Mouse (Mus musculus): ENCODE measurements around the gene Nrl. TPM values are rescaled to one million over a fixed set of nuclear protein-coding genes. Genes with fewer than 3 reads are reported as not detected.

The Nrl gene
- polyA plus RNA-seq, 1 experiment from 2014 or later: 0.20 TPM

- no peak overlapping the region for H3K4me3 ChIP-seq (ENCODE audit: low read depth, low read length)
- H3K27ac ChIP-seq (ENCODE audit: low read depth, low read length): no peak overlapping the region
- no peaks in the 10 kb centered on the region for H3K9me3 ChIP-seq (ENCODE audit: control insufficient read depth, low read length)
- no peak for ATAC-seq (ENCODE audit: low read depth)
- H3K27me3 ChIP-seq (ENCODE audit: control insufficient read depth, insufficient read depth, low read length): no peaks in the 10 kb centered on the region
- H3K36me3 ChIP-seq (ENCODE audit: control insufficient read depth, insufficient read depth, low read length): no peaks in the 10 kb centered on the region
- H3K4me1 ChIP-seq (ENCODE audit: control insufficient read depth, insufficient read depth, low read length): peaks cover 20% of the 10 kb centered on the region
- H3K4me2 ChIP-seq (ENCODE audit: low read depth, low read length): no peak overlapping the region
- WGBS: 96% methylated on average over 12 of the region's 12 CpGs
- no peak overlapping the region for H3K9ac ChIP-seq (replicated peaks; ENCODE audit: low read depth, low read length)
Measured at GRCm38 (mm10) chr14:55542268-55542667, 17.5 kb upstream of the Nrl start.

GRCm38 (mm10) chr14:55540787-55541321 lies 16.1 kb upstream of the Nrl start:
- H3K4me3 ChIP-seq (ENCODE audit: low read depth, low read length): peak overlapping the region; percentile 47
- peak overlapping the region; percentile 77 for H3K4me2 ChIP-seq (ENCODE audit: low read depth, low read length)
- no peaks in the 10 kb centered on the region for H3K36me3 ChIP-seq (ENCODE audit: control insufficient read depth, insufficient read depth, low read length)
- H3K9me3 ChIP-seq (ENCODE audit: control insufficient read depth, low read length): no peaks in the 10 kb centered on the region
- H3K27ac ChIP-seq (ENCODE audit: low read depth, low read length): peak overlapping the region; percentile 88
- H3K9ac ChIP-seq (replicated peaks; ENCODE audit: low read depth, low read length): peak overlapping the region; percentile 60
- 7% methylated on average over 9 of the region's 10 CpGs for WGBS
- ATAC-seq (ENCODE audit: low read depth): peak; percentile 61
- H3K4me1 ChIP-seq (ENCODE audit: control insufficient read depth, insufficient read depth, low read length): peaks cover 20% of the 10 kb centered on the region
- no peaks in the 10 kb centered on the region for H3K27me3 ChIP-seq (ENCODE audit: control insufficient read depth, insufficient read depth, low read length)

GRCm38 (mm10) chr14:55540067-55540786 lies 15.4 kb upstream of the Nrl start, which contains the start of gene Pck2:
Gene Pck2, plus strand, starts transcription at chr14:55540266.
- Histone ChIP-seq H3K9me3 (ENCODE audit: control insufficient read depth, low read length) (no peaks in the 10 kb centered on the region), H3K36me3 (ENCODE audit: control insufficient read depth, insufficient read depth, low read length) (no peaks in the 10 kb centered on the region), H3K4me3 (ENCODE audit: low read depth, low read length) (peak within 1 kb of the TSS; percentile 47), H3K9ac (replicated peaks; ENCODE audit: low read depth, low read length) (peak within 1 kb of the TSS; percentile 60), H3K27me3 (ENCODE audit: control insufficient read depth, insufficient read depth, low read length) (no peaks in the 10 kb centered on the region), H3K4me1 (ENCODE audit: control insufficient read depth, insufficient read depth, low read length) (peaks cover 20% of the 10 kb centered on the region), H3K4me2 (ENCODE audit: low read depth, low read length) (peak within 1 kb of the TSS; percentile 77), H3K27ac (ENCODE audit: low read depth, low read length) (peak within 1 kb of the TSS; percentile 88)
- peak; percentile 87 for ATAC-seq (ENCODE audit: low read depth)
- under 1% methylated on average over 32 of the region's 32 CpGs for WGBS

- H3K4me1 ChIP-seq (ENCODE audit: control insufficient read depth, insufficient read depth, low read length): peaks cover 13% of the 10 kb centered on the region
- no peak for ATAC-seq (ENCODE audit: low read depth)
- H3K4me2 ChIP-seq (ENCODE audit: low read depth, low read length): no peak overlapping the region
- no peak overlapping the region for H3K9ac ChIP-seq (replicated peaks; ENCODE audit: low read depth, low read length)
- no peaks in the 10 kb centered on the region for H3K36me3 ChIP-seq (ENCODE audit: control insufficient read depth, insufficient read depth, low read length)
- no peaks in the 10 kb centered on the region for H3K27me3 ChIP-seq (ENCODE audit: control insufficient read depth, insufficient read depth, low read length)
- 44% methylated on average over 6 of the region's 6 CpGs for WGBS
- no peak overlapping the region for H3K27ac ChIP-seq (ENCODE audit: low read depth, low read length)
- no peak overlapping the region for H3K4me3 ChIP-seq (ENCODE audit: low read depth, low read length)
- H3K9me3 ChIP-seq (ENCODE audit: control insufficient read depth, low read length): no peaks in the 10 kb centered on the region
Measured at GRCm38 (mm10) chr14:55536116-55536745, 11.4 kb upstream of the Nrl start.

GRCm38 (mm10) chr14:55527940-55528339 lies 3.2 kb upstream of the Nrl start:
- Histone ChIP-seq H3K4me1 (ENCODE audit: control insufficient read depth, insufficient read depth, low read length) (no peaks in the 10 kb centered on the region), H3K4me3 (ENCODE audit: low read depth, low read length) (no peak overlapping the region), H3K27ac (ENCODE audit: low read depth, low read length) (no peak overlapping the region), H3K9me3 (ENCODE audit: control insufficient read depth, low read length) (no peaks in the 10 kb centered on the region), H3K9ac (replicated peaks; ENCODE audit: low read depth, low read length) (no peak overlapping the region), H3K27me3 (ENCODE audit: control insufficient read depth, insufficient read depth, low read length) (no peaks in the 10 kb centered on the region), H3K36me3 (ENCODE audit: control insufficient read depth, insufficient read depth, low read length) (no peaks in the 10 kb centered on the region), H3K4me2 (ENCODE audit: low read depth, low read length) (no peak overlapping the region)
- no peak for ATAC-seq (ENCODE audit: low read depth)
- 18% methylated on average over 3 of the region's 3 CpGs for WGBS

GRCm38 (mm10) chr14:55526674-55527073 lies 1.9 kb upstream of the Nrl start:
- no peaks in the 10 kb centered on the region for H3K36me3 ChIP-seq (ENCODE audit: control insufficient read depth, insufficient read depth, low read length)
- ATAC-seq (ENCODE audit: low read depth): no peak
- WGBS: 84% methylated on average over 2 of the region's 2 CpGs
- no peaks in the 10 kb centered on the region for H3K27me3 ChIP-seq (ENCODE audit: control insufficient read depth, insufficient read depth, low read length)
- no peak overlapping the region for H3K4me2 ChIP-seq (ENCODE audit: low read depth, low read length)
- no peak overlapping the region for H3K27ac ChIP-seq (ENCODE audit: low read depth, low read length)
- H3K9ac ChIP-seq (replicated peaks; ENCODE audit: low read depth, low read length): no peak overlapping the region
- H3K4me3 ChIP-seq (ENCODE audit: low read depth, low read length): no peak overlapping the region
- no peaks in the 10 kb centered on the region for H3K4me1 ChIP-seq (ENCODE audit: control insufficient read depth, insufficient read depth, low read length)
- H3K9me3 ChIP-seq (ENCODE audit: control insufficient read depth, low read length): no peaks in the 10 kb centered on the region

GRCm38 (mm10) chr14:55524062-55524461 lies 719 bp downstream of the Nrl start:
- Histone ChIP-seq H3K27me3 (ENCODE audit: control insufficient read depth, insufficient read depth, low read length) (no peaks in the 10 kb centered on the region), H3K27ac (ENCODE audit: low read depth, low read length) (no peak overlapping the region), H3K4me3 (ENCODE audit: low read depth, low read length) (no peak overlapping the region), H3K36me3 (ENCODE audit: control insufficient read depth, insufficient read depth, low read length) (no peaks in the 10 kb centered on the region), H3K4me2 (ENCODE audit: low read depth, low read length) (no peak overlapping the region), H3K4me1 (ENCODE audit: control insufficient read depth, insufficient read depth, low read length) (no peaks in the 10 kb centered on the region), H3K9ac (replicated peaks; ENCODE audit: low read depth, low read length) (no peak overlapping the region), H3K9me3 (ENCODE audit: control insufficient read depth, low read length) (no peaks in the 10 kb centered on the region)
- ATAC-seq (ENCODE audit: low read depth): no peak
- 51% methylated on average over 4 of the region's 4 CpGs for WGBS

- H3K27ac ChIP-seq (ENCODE audit: low read depth, low read length): peak overlapping the region; percentile 52
- H3K4me3 ChIP-seq (ENCODE audit: low read depth, low read length): peak overlapping the region; percentile 47
- under 1% methylated on average over 61 of the region's 61 CpGs for WGBS
- ATAC-seq (ENCODE audit: low read depth): peak; percentile 80
- H3K27me3 ChIP-seq (ENCODE audit: control insufficient read depth, insufficient read depth, low read length): no peaks in the 10 kb centered on the region
- H3K9me3 ChIP-seq (ENCODE audit: control insufficient read depth, low read length): no peaks in the 10 kb centered on the region
- no peaks in the 10 kb centered on the region for H3K36me3 ChIP-seq (ENCODE audit: control insufficient read depth, insufficient read depth, low read length)
- peak overlapping the region; percentile 74 for H3K9ac ChIP-seq (replicated peaks; ENCODE audit: low read depth, low read length)
- no peaks in the 10 kb centered on the region for H3K4me1 ChIP-seq (ENCODE audit: control insufficient read depth, insufficient read depth, low read length)
- peak overlapping the region; percentile 86 for H3K4me2 ChIP-seq (ENCODE audit: low read depth, low read length)
Measured at GRCm38 (mm10) chr14:55520451-55521361, 4.1 kb downstream of the Nrl start.

All from neural tube, embryonic 14.5 days (tissue).